In the genomic region with DNA sequence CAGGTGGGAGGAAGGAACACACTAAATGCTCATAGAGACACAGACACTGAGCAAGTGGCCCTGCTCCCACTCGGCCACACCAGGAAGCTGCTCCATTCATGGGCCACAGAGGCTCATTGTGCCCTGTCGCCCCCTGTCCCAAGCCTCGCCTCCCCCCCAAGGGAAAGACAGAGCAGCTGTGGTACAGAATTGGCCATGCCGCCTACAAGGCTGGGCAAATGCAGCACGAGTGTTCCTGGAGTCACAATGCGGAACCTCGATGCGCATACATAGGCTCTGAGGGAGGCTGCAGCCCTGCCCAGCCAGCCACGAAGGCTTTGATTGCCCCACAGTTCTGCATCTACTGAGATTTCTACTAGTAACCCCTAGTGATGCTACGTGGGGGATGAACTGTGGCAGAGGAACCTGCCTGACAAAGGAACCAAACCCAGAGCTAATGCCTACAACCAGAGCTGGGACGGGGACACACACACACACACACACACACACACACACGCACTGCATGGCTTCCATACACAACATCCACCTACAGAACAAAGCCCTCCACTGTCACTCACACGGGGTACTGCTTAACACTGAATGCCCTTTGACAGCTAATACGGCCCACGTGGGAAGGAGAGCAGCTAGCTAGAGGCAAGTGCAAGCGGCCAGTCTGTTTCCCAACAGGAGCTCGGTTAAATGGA, we compare ENCODE assay signal across 11 mouse cellular contexts. TPM values are rescaled to one million over a fixed set of nuclear protein-coding genes. Genes with fewer than 3 reads are reported as not detected.
A peak's percentile ranks its signal among the peaks of the same experiment; 100 is the strongest.
DNase-seq lines count a peak whose midpoint lies in the region; ATAC-seq and TF ChIP-seq lines count a peak whose summit lies in the region.
"Had no signal": no experiment of that assay in that cellular context is flagged by ENCODE, and none has a peak within 500 bp of the region (broad histone marks: within the 10 kb centered on the region; RNA-seq: fewer than 3 reads in every experiment).

No protein-coding gene starts in this region.

- TF ChIP-seq CTCF in cortical plate, adult 2 months (IDR thresholded peaks at IDR 0.05; ENCODE audit: extremely low read depth, insufficient read depth, low read length) = no peak

- DNase-seq in kidney, adult 11 months = no peak
- peak; percentile 33 for DNase-seq in hindbrain, embryonic 10.5 days (ENCODE audit: low spot score)
- DNase-seq in ovary, adult 18-20 months (ENCODE audit: low spot score) = no peak
- DNase-seq in testis, postnatal 14 days (ENCODE audit: low spot score) = no peak
- no peak for DNase-seq in cerebellum, postnatal 36 days
- DNase-seq: kidney, postnatal 14 days; thymus, postnatal 25 days had no signal

- peaks cover 66% of the 10 kb centered on the region for H3K36me3 ChIP-seq in kidney, embryonic 14.5 days (ENCODE audit: control insufficient read depth, insufficient read depth, low read length)
- H3K36me3 ChIP-seq in hindbrain, embryonic 10.5 days = peaks cover 67% of the 10 kb centered on the region
- H3K36me3 ChIP-seq in myocyte (ENCODE audit: control insufficient read depth, insufficient read depth) = peaks cover 77% of the 10 kb centered on the region

- H3K4me2 ChIP-seq in kidney, embryonic 14.5 days (replicated peaks; ENCODE audit: low read depth, low read length) = no peak overlapping the region
- H3K4me2 ChIP-seq in myocyte (ENCODE audit: low read depth) = no peak overlapping the region

- 70% methylated on average over 17 of the region's 17 CpGs for WGBS in kidney, embryonic 14.5 days
- WGBS in hindbrain, embryonic 10.5 days = 54% methylated on average over 17 of the region's 17 CpGs

- peaks cover 100% of the 10 kb centered on the region for H3K79me2 ChIP-seq in myocyte (ENCODE audit: control insufficient read depth, insufficient read depth)

- ATAC-seq in kidney, embryonic 14.5 days (ENCODE audit: low FRiP score, low TSS enrichment) = peak; percentile 48; the same call in 1 of the 2 replicates

- TF ChIP-seq POLR2A in cortical plate, adult 2 months (IDR thresholded peaks at IDR 0.05; ENCODE audit: extremely low read depth, insufficient read depth, low read length) = no peak
- peak; percentile 36 for TF ChIP-seq POLR2A in myocyte (IDR thresholded peaks at IDR 0.05; ENCODE audit: insufficient read length, low read depth)

- H3K27ac ChIP-seq in kidney, embryonic 14.5 days (ENCODE audit: low read depth, low read length) = no peak overlapping the region
- 0 out of 2 replicates have a peak overlapping the region, but pooled peaks have one; percentile 13 for H3K27ac ChIP-seq in cortical plate, adult 2 months (ENCODE audit: insufficient read depth, low read length)
- peak overlapping the region; percentile 77 for H3K27ac ChIP-seq in hindbrain, embryonic 10.5 days
- H3K27ac ChIP-seq: liver, embryonic 14.5 days had no signal

- no peak overlapping the region for H3ac ChIP-seq in myocyte (ENCODE audit: control insufficient read depth, insufficient read length)

- no peak overlapping the region for H3K4me3 ChIP-seq in kidney, embryonic 14.5 days (ENCODE audit: low read length)
- no peak overlapping the region for H3K4me3 ChIP-seq in cortical plate, adult 2 months (ENCODE audit: insufficient read depth, low read length)
- no peak overlapping the region for H3K4me3 ChIP-seq in hindbrain, embryonic 10.5 days
- H3K4me3 ChIP-seq in myocyte = no peak overlapping the region

- H3K4me1 ChIP-seq in kidney, embryonic 14.5 days (ENCODE audit: control insufficient read depth, insufficient read depth, low read length) = peaks cover 15% of the 10 kb centered on the region; the same call in 1 of the 2 replicates
- H3K4me1 ChIP-seq in cortical plate, adult 2 months (ENCODE audit: control insufficient read depth, insufficient read depth, low read length) = peaks cover 26% of the 10 kb centered on the region
- H3K4me1 ChIP-seq in hindbrain, embryonic 10.5 days (replicated peaks) = peaks cover 47% of the 10 kb centered on the region

- H3K9me3 ChIP-seq in kidney, embryonic 14.5 days (ENCODE audit: control insufficient read depth, low read length) = no peaks in the 10 kb centered on the region
- no peaks in the 10 kb centered on the region for H3K9me3 ChIP-seq in hindbrain, embryonic 10.5 days

- H3K9ac ChIP-seq in kidney, embryonic 14.5 days (ENCODE audit: low read depth, low read length) = no peak overlapping the region
- H3K9ac ChIP-seq: liver, embryonic 14.5 days had no signal

- no peaks in the 10 kb centered on the region for H3K27me3 ChIP-seq in kidney, embryonic 14.5 days (ENCODE audit: control insufficient read depth, insufficient read depth, low read length)
- no peaks in the 10 kb centered on the region for H3K27me3 ChIP-seq in hindbrain, embryonic 10.5 days (ENCODE audit: insufficient read depth, poor library complexity, severe bottlenecking)
- no peaks in the 10 kb centered on the region for H3K27me3 ChIP-seq in myocyte (ENCODE audit: control insufficient read depth, insufficient read depth, insufficient read length)

TF ChIP-seq in myocyte, 11 proteins besides CTCF, POLR2A, EP300 and RAD21:
- no peak for TF ChIP-seq MAX (IDR thresholded peaks at IDR 0.05; ENCODE audit: low read depth)
- no peak for TF ChIP-seq SRF (IDR thresholded peaks at IDR 0.05; ENCODE audit: control insufficient read depth, insufficient read length, low read depth)
- peak; percentile 44 for TF ChIP-seq POLR2AphosphoS2 (IDR thresholded peaks at IDR 0.05; ENCODE audit: insufficient read length, low read depth)
- peak in 2 of 3 experiments; percentile 60 to 78 for TF ChIP-seq MYOD1 (IDR thresholded peaks at IDR 0.05; ENCODE audit: control insufficient read depth in 1 of 3, insufficient read length in 2 of 3, low read depth in 2 of 3)
- TF ChIP-seq MYOG (IDR thresholded peaks at IDR 0.05; ENCODE audit: control insufficient read depth in 1 of 3, insufficient read depth in 1 of 3, insufficient read length in 2 of 3, low read depth in 2 of 3) = peak in 2 of 3 experiments; percentile 60 to 75

RNA-seq across cellular contexts. Expression of a gene that starts 31.4 kb away (rescaled TPM):
- polyA plus RNA-seq in kidney, embryonic 14.5 days (2014; fragmentation: Nextera tagmentation; extraction: Ambion mirVana) = 43.8 and 72.3 TPM in 2 replicates
- 32.6 and 34.2 TPM in 2 replicates for polyA plus RNA-seq in cortical plate, adult 2 months (2012; rRNA removed)
- polyA plus RNA-seq in hindbrain, embryonic 10.5 days (2016; fragmentation: Nextera tagmentation; extraction: Ambion mirVana) = 32.7 and 38.4 TPM in 2 replicates
- 466 TPM for polyA plus RNA-seq in myocyte (2012; fragmentation: generic; extraction: Trizol)

RNA-seq across cellular contexts. Expression of a gene that starts 53.8 kb away (rescaled TPM):
- polyA plus RNA-seq in kidney, embryonic 14.5 days (2014; fragmentation: Nextera tagmentation; extraction: Ambion mirVana) = not detected in 2 replicates
- polyA plus RNA-seq in cortical plate, adult 2 months (2012; rRNA removed) = 4.8 and 6.2 TPM in 2 replicates
- polyA plus RNA-seq in hindbrain, embryonic 10.5 days (2016; fragmentation: Nextera tagmentation; extraction: Ambion mirVana) = 0.14 and 0.20 TPM in 2 replicates
- polyA plus RNA-seq in myocyte (2012; fragmentation: generic; extraction: Trizol) = 0.38 TPM
